Mouse (Mus musculus) B cell, adult 2 months (primary cell): Measurements from ENCODE around the gene Fmc1.
"Not testable (repeated sequence)": the region's sequence is repeated elsewhere in the genome, so short reads cannot be mapped to it uniquely, and the experiment has no call there.

ENCODE experiments used
- DNase-seq, 2 experiments: peaks; one replicate each; pipeline ENCODE4 v3.0.0; 2022

Gene Fmc1

GRCm38 (mm10) chr6:38533428-38534405 is at the start of gene Fmc1:
Gene Fmc1 (plus strand): TSS chr6:38533502.
- DNase-seq, result peak; percentile 93 to 94

GRCm38 (mm10) chr6:38492550-38492949 is 40.8 kb upstream of the Fmc1 start:
- peak; percentile 70 to 75 for DNase-seq

GRCm38 (mm10) chr6:38495641-38496040 is 37.7 kb upstream of the Fmc1 start:
- no peak for DNase-seq

GRCm38 (mm10) chr6:38512096-38512495 is 21.2 kb upstream of the Fmc1 start:
- no peak for DNase-seq

- no peak for DNase-seq
These were observed 20.5 kb upstream of the Fmc1 start for GRCm38 (mm10) chr6:38512830-38513229.

GRCm38 (mm10) chr6:38515201-38515600 is 18.1 kb upstream of the Fmc1 start:
- no peak for DNase-seq

GRCm38 (mm10) chr6:38523851-38524250 is 9.5 kb upstream of the Fmc1 start:
- DNase-seq, result no peak

- DNase-seq, result peak; percentile 36 to 49
These were observed 2.0 kb upstream of the Fmc1 start for GRCm38 (mm10) chr6:38531211-38531820.

GRCm38 (mm10) chr6:38532500-38533420 is 542 bp upstream of the Fmc1 start:
- DNase-seq, result peak; percentile 56 to 60

GRCm38 (mm10) chr6:38534640-38535365 is 1.5 kb downstream of the Fmc1 start:
- DNase-seq, result peak; percentile 100

- DNase-seq, result no peak
These were observed 2.0 kb downstream of the Fmc1 start for GRCm38 (mm10) chr6:38535366-38535690.

GRCm38 (mm10) chr6:38535788-38536187 is 2.5 kb downstream of the Fmc1 start:
- peak in 1 of 2 experiments; percentile 11 for DNase-seq

GRCm38 (mm10) chr6:38544141-38544540 is 10.8 kb downstream of the Fmc1 start:
- DNase-seq, result not testable (repeated sequence)

- DNase-seq, result not testable (repeated sequence)
These were observed 13.7 kb downstream of the Fmc1 start for GRCm38 (mm10) chr6:38547005-38547404.

GRCm38 (mm10) chr6:38547707-38548106 is 14.4 kb downstream of the Fmc1 start:
- DNase-seq, result no peak

- DNase-seq, result not testable (repeated sequence)
These were observed 15.3 kb downstream of the Fmc1 start for GRCm38 (mm10) chr6:38548595-38548994.

- DNase-seq, result not testable (repeated sequence)
These were observed 16.5 kb downstream of the Fmc1 start for GRCm38 (mm10) chr6:38549840-38550239.

- no peak for DNase-seq
These were observed 17.2 kb downstream of the Fmc1 start for GRCm38 (mm10) chr6:38550250-38551061.

GRCm38 (mm10) chr6:38551062-38551988 is 18.0 kb downstream of the Fmc1 start, which contains the start of gene Luc7l2:
Gene Luc7l2 (plus strand): TSS chr6:38551334.
- DNase-seq, result peak; percentile 97
